9 mouse cellular contexts compared by ENCODE assay signal in the genomic region with DNA sequence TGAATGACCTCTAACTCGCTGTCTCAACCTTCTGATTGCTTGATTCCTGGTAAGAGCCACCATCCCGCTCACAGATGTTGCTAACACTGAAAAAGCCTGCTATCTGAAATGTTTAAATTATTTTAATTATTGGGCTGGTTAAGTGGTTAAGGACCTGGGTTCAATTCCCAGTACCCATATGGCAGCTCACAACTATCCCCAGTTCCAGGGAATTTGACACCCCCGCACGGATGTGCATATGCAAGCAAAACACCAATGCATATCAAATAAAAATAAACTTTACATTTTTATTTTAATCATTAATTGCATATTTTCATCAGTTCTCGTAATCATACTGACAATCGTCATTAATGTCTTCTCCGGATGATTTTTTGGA. TPM values are rescaled to one million over a fixed set of nuclear protein-coding genes. Genes with fewer than 3 reads are reported as not detected.
A peak's percentile ranks its signal among the peaks of the same experiment; 100 is the strongest.
DNase-seq lines count a peak whose midpoint lies in the region; ATAC-seq and TF ChIP-seq lines count a peak whose summit lies in the region.
"Had no signal": no experiment of that assay in that cellular context is flagged by ENCODE, and none has a peak within 500 bp of the region (broad histone marks: within the 10 kb centered on the region; RNA-seq: fewer than 3 reads in every experiment).

No protein-coding gene starts in this region.

- H3K9me3 ChIP-seq in kidney, postnatal 0 days (replicated peaks; ENCODE audit: low read length) = no peaks in the 10 kb centered on the region
- H3K9me3 ChIP-seq in embryonic facial prominence, embryonic 10.5 days = no peaks in the 10 kb centered on the region
- H3K9me3 ChIP-seq in hindbrain, embryonic 15.5 days = no peaks in the 10 kb centered on the region
- no peaks in the 10 kb centered on the region for H3K9me3 ChIP-seq in midbrain, embryonic 16.5 days (replicated peaks; ENCODE audit: control insufficient read depth, low read length, poor library complexity, severe bottlenecking)

- 35% methylated on average over 7 of the region's 7 CpGs for WGBS in kidney, postnatal 0 days
- 34% methylated on average over 7 of the region's 7 CpGs for WGBS in embryonic facial prominence, embryonic 10.5 days
- WGBS in hindbrain, embryonic 15.5 days = 36% methylated on average over 7 of the region's 7 CpGs
- WGBS in midbrain, embryonic 16.5 days = 36% methylated on average over 7 of the region's 7 CpGs

- peak overlapping the region; percentile 98; the same call in 1 of the 2 replicates for H3K27ac ChIP-seq in kidney, postnatal 0 days
- H3K27ac ChIP-seq in embryonic facial prominence, embryonic 10.5 days (replicated peaks) = peak overlapping the region; percentile 95
- peak overlapping the region; percentile 91 for H3K27ac ChIP-seq in hindbrain, embryonic 15.5 days (replicated peaks)
- peak overlapping the region; percentile 92 for H3K27ac ChIP-seq in midbrain, embryonic 16.5 days (ENCODE audit: low read length)

- peak overlapping the region; percentile 82 for H3K4me3 ChIP-seq in kidney, postnatal 0 days (replicated peaks; ENCODE audit: low read depth, low read length)
- peak overlapping the region; percentile 83 for H3K4me3 ChIP-seq in embryonic facial prominence, embryonic 10.5 days
- H3K4me3 ChIP-seq in hindbrain, embryonic 15.5 days = peak overlapping the region; percentile 76
- peak overlapping the region; percentile 69 for H3K4me3 ChIP-seq in midbrain, embryonic 16.5 days (ENCODE audit: low read depth, low read length)

- peak overlapping the region; percentile 88; the same call in 1 of the 2 replicates for H3K9ac ChIP-seq in kidney, postnatal 0 days (ENCODE audit: low read depth, low read length)
- H3K9ac ChIP-seq in hindbrain, embryonic 15.5 days = peak overlapping the region; percentile 83
- H3K9ac ChIP-seq in midbrain, embryonic 16.5 days (ENCODE audit: low read depth, low read length) = peak overlapping the region; percentile 85; the same call in 1 of the 2 replicates

- H3K36me3 ChIP-seq in kidney, postnatal 0 days (ENCODE audit: insufficient read depth, low read length) = no peaks in the 10 kb centered on the region
- peaks cover 6% of the 10 kb centered on the region for H3K36me3 ChIP-seq in embryonic facial prominence, embryonic 10.5 days (replicated peaks)
- peaks cover 3% of the 10 kb centered on the region; the same call in 1 of the 2 replicates for H3K36me3 ChIP-seq in hindbrain, embryonic 15.5 days
- no peaks in the 10 kb centered on the region for H3K36me3 ChIP-seq in midbrain, embryonic 16.5 days (ENCODE audit: control insufficient read depth, insufficient read depth, low read length)

- peak; percentile 12 for DNase-seq in kidney, postnatal 0 days (ENCODE audit: low spot score)
- no peak for DNase-seq in kidney, adult 8-10 months
- DNase-seq in embryonic facial prominence, embryonic 10.5 days (ENCODE audit: low spot score) = peak; percentile 15
- no peak for DNase-seq in cerebellum, postnatal 14 days
- DNase-seq in frontal cortex, postnatal 14 days (ENCODE audit: low spot score in 2 of 2) = no peak
- no peak for DNase-seq in left cerebral cortex, adult 8-10 months (ENCODE audit: low spot score in 2 of 2)

- ATAC-seq in kidney, postnatal 0 days (replicated peaks; ENCODE audit: low FRiP score, low read depth) = peak; percentile 35
- ATAC-seq in hindbrain, embryonic 15.5 days (ENCODE audit: low FRiP score, low read depth) = peak; percentile 65
- ATAC-seq in midbrain, embryonic 16.5 days = peak; percentile 77

- no peaks in the 10 kb centered on the region for H3K27me3 ChIP-seq in kidney, postnatal 0 days (ENCODE audit: insufficient read depth, low read length)
- H3K27me3 ChIP-seq in embryonic facial prominence, embryonic 10.5 days (replicated peaks; ENCODE audit: low read depth, poor library complexity, severe bottlenecking) = no peaks in the 10 kb centered on the region
- H3K27me3 ChIP-seq in hindbrain, embryonic 15.5 days = no peaks in the 10 kb centered on the region
- H3K27me3 ChIP-seq in midbrain, embryonic 16.5 days (ENCODE audit: control insufficient read depth, insufficient read depth, low read depth, low read length) = no peaks in the 10 kb centered on the region

- peaks cover 5% of the 10 kb centered on the region; the same call in 1 of the 2 replicates for H3K4me1 ChIP-seq in kidney, postnatal 0 days (replicated peaks; ENCODE audit: insufficient read depth, low read length)
- peaks cover 17% of the 10 kb centered on the region for H3K4me1 ChIP-seq in embryonic facial prominence, embryonic 10.5 days
- H3K4me1 ChIP-seq in hindbrain, embryonic 15.5 days (replicated peaks) = peaks cover 20% of the 10 kb centered on the region
- H3K4me1 ChIP-seq in midbrain, embryonic 16.5 days (ENCODE audit: control insufficient read depth, insufficient read depth, low read length) = peaks cover 14% of the 10 kb centered on the region

- peak overlapping the region; percentile 56 for H3K4me2 ChIP-seq in kidney, postnatal 0 days (ENCODE audit: low read length)
- H3K4me2 ChIP-seq in hindbrain, embryonic 15.5 days = peak overlapping the region; percentile 61
- H3K4me2 ChIP-seq in midbrain, embryonic 16.5 days (ENCODE audit: low read length) = peak overlapping the region; percentile 41

- TF ChIP-seq CTCF in kidney, postnatal 0 days (IDR thresholded peaks at IDR 0.05; ENCODE audit: low read depth) = no peak

RNA-seq across cellular contexts. Expression of gene Top3b, which starts 0.3 kb away (rescaled TPM):
- 66.4 and 68.0 TPM in 2 replicates for polyA plus RNA-seq in kidney, postnatal 0 days (2015; fragmentation: Nextera tagmentation; extraction: Ambion mirVana)
- 71.7 and 78.5 TPM in 2 replicates for polyA plus RNA-seq in embryonic facial prominence, embryonic 10.5 days (2016; fragmentation: Nextera tagmentation; extraction: Ambion mirVana)
- 65.4 and 74.2 TPM in 2 replicates for polyA plus RNA-seq in hindbrain, embryonic 15.5 days (2015; fragmentation: Nextera tagmentation; extraction: Ambion mirVana)
- 72.5 and 73.1 TPM in 2 replicates for polyA plus RNA-seq in midbrain, embryonic 16.5 days (2015; fragmentation: Nextera tagmentation; extraction: Ambion mirVana)
- 10 to 100 TPM; 53.5 to 69.9 (median 67.2) TPM for total RNA-seq in left cerebral cortex, adult 8-10 months (2022)

RNA-seq across cellular contexts. Expression of gene Vpreb1, which starts 0.4 kb away (rescaled TPM):
- polyA plus RNA-seq in kidney, postnatal 0 days (2015; fragmentation: Nextera tagmentation; extraction: Ambion mirVana) = 2.1 and 2.5 TPM in 2 replicates
- polyA plus RNA-seq in embryonic facial prominence, embryonic 10.5 days (2016; fragmentation: Nextera tagmentation; extraction: Ambion mirVana) = 1.4 and 2.7 TPM in 2 replicates
- polyA plus RNA-seq in hindbrain, embryonic 15.5 days (2015; fragmentation: Nextera tagmentation; extraction: Ambion mirVana) = 0.52 and 1.0 TPM in 2 replicates
- 0.70 and 0.95 TPM in 2 replicates for polyA plus RNA-seq in midbrain, embryonic 16.5 days (2015; fragmentation: Nextera tagmentation; extraction: Ambion mirVana)
- not detected for total RNA-seq in left cerebral cortex, adult 8-10 months (2022)

RNA-seq across cellular contexts. Expression of gene Igll1, which starts 6.4 kb away (rescaled TPM):
- polyA plus RNA-seq in kidney, postnatal 0 days (2015; fragmentation: Nextera tagmentation; extraction: Ambion mirVana) = 0.24 and 0.32 TPM in 2 replicates
- polyA plus RNA-seq in embryonic facial prominence, embryonic 10.5 days (2016; fragmentation: Nextera tagmentation; extraction: Ambion mirVana) = 0.29 TPM in 1 of 2 replicates, not detected in the other
- 0.18 TPM in 1 of 2 replicates, not detected in the other for polyA plus RNA-seq in hindbrain, embryonic 15.5 days (2015; fragmentation: Nextera tagmentation; extraction: Ambion mirVana)
- polyA plus RNA-seq in midbrain, embryonic 16.5 days (2015; fragmentation: Nextera tagmentation; extraction: Ambion mirVana) = not detected in 2 replicates
- not detected for total RNA-seq in left cerebral cortex, adult 8-10 months (2022)
- polyA plus RNA-seq: large intestine, adult 2 months had no signal

RNA-seq across cellular contexts. Expression of gene Ppm1f, which starts 26.0 kb away (rescaled TPM):
- polyA plus RNA-seq in kidney, postnatal 0 days (2015; fragmentation: Nextera tagmentation; extraction: Ambion mirVana) = 15.1 and 17.4 TPM in 2 replicates
- polyA plus RNA-seq in embryonic facial prominence, embryonic 10.5 days (2016; fragmentation: Nextera tagmentation; extraction: Ambion mirVana) = 33.8 and 35.7 TPM in 2 replicates
- 26.7 and 27.6 TPM in 2 replicates for polyA plus RNA-seq in hindbrain, embryonic 15.5 days (2015; fragmentation: Nextera tagmentation; extraction: Ambion mirVana)
- 29.3 and 30.0 TPM in 2 replicates for polyA plus RNA-seq in midbrain, embryonic 16.5 days (2015; fragmentation: Nextera tagmentation; extraction: Ambion mirVana)
- 10 to 100 TPM; 43.4 to 54.8 (median 49.7) TPM for total RNA-seq in left cerebral cortex, adult 8-10 months (2022)

RNA-seq across cellular contexts. Expression of gene Spag6l, which starts 41.0 kb away (rescaled TPM):
- 1.1 and 1.5 TPM in 2 replicates for polyA plus RNA-seq in kidney, postnatal 0 days (2015; fragmentation: Nextera tagmentation; extraction: Ambion mirVana)
- 0.50 and 0.67 TPM in 2 replicates for polyA plus RNA-seq in embryonic facial prominence, embryonic 10.5 days (2016; fragmentation: Nextera tagmentation; extraction: Ambion mirVana)
- 16.8 and 18.5 TPM in 2 replicates for polyA plus RNA-seq in hindbrain, embryonic 15.5 days (2015; fragmentation: Nextera tagmentation; extraction: Ambion mirVana)
- polyA plus RNA-seq in midbrain, embryonic 16.5 days (2015; fragmentation: Nextera tagmentation; extraction: Ambion mirVana) = 24.0 and 24.5 TPM in 2 replicates
- 10 to 100 TPM in 1 of 4 experiments, 1 to 10 TPM in 3; 7.2 to 10.4 (median 8.7) TPM for total RNA-seq in left cerebral cortex, adult 8-10 months (2022)
- polyA plus RNA-seq: large intestine, adult 2 months had no signal

Comparison
In these comparisons a context has a peak if more than half of its experiments do, and no peak if none do; other contexts are left out.
1. DNase-seq: peak in kidney, postnatal 0 days (single experiment) and embryonic facial prominence, embryonic 10.5 days (single experiment); none in kidney, adult 8-10 months (0 of 2), cerebellum, postnatal 14 days (0 of 2), frontal cortex, postnatal 14 days (0 of 2) and left cerebral cortex, adult 8-10 months (0 of 2).
2. Peak in every context shown above with its lines, with median percentiles within 50 percentile points of each other: ATAC-seq, H3K27ac ChIP-seq, H3K4me2 ChIP-seq, H3K4me3 ChIP-seq and H3K9ac ChIP-seq.